Mouse (Mus musculus) neural tube, embryonic 11.5 days (tissue): ENCODE measurements around the gene Ntng1. TPM values are rescaled to one million over a fixed set of nuclear protein-coding genes. Genes with fewer than 3 reads are reported as not detected.

Experiments
- ATAC-seq: fragments of 200-750 bp; cut with Nextera tagmentation; 2 replicates; pipeline ENCODE4 v1.8.0; 2017; ENCODE audit warnings: moderate number of reproducible peaks, mild to moderate bottlenecking, moderate TSS enrichment, moderate library complexity; ENCODE audit not compliant: insufficient read depth, low FRiP score, low TSS enrichment
- DNase-seq: peaks from one replicate; pipeline ENCODE4 v3.0.0-alpha.2; 2015; ENCODE audit warnings: low spot score
- H3K27ac ChIP-seq: fragments of 300-500 bp; sonication (generic); 2 replicates; pipeline ENCODE4 v1.5.1; 2014; ENCODE audit warnings: low read depth, mild to moderate bottlenecking, low read length
- H3K27me3 ChIP-seq: fragments of 300-500 bp; sonication (generic); 2 replicates; pipeline ENCODE4 v1.6.1; 2014; ENCODE audit warnings: mild to moderate bottlenecking, low read length, mixed read lengths; ENCODE audit not compliant: control insufficient read depth, insufficient read depth
- H3K36me3 ChIP-seq: fragments of 300-500 bp; sonication (generic); 2 replicates; pipeline ENCODE4 v1.6.1; 2014; ENCODE audit warnings: mild to moderate bottlenecking, low read length, moderate library complexity, mixed read lengths; ENCODE audit not compliant: control insufficient read depth, insufficient read depth
- H3K4me1 ChIP-seq: fragments of 300-500 bp; sonication (generic); 2 replicates; pipeline ENCODE4 v1.6.1; 2014; ENCODE audit warnings: low read length, mixed read lengths; ENCODE audit not compliant: control insufficient read depth, insufficient read depth
- H3K4me2 ChIP-seq: fragments of 300-500 bp; sonication (generic); 2 replicates; pipeline ENCODE4 v1.6.1; 2014; ENCODE audit warnings: low read depth, mild to moderate bottlenecking, moderate library complexity
- H3K4me3 ChIP-seq: fragments of 300-500 bp; sonication (generic); 2 replicates; pipeline ENCODE4 v1.5.1; 2014; ENCODE audit warnings: low read depth, low read length
- H3K9ac ChIP-seq: fragments of 300-500 bp; sonication (generic); 2 replicates; pipeline ENCODE4 v1.6.1; 2014; ENCODE audit warnings: mild to moderate bottlenecking, low read length
- H3K9me3 ChIP-seq: fragments of 300-500 bp; sonication (generic); 2 replicates; pipeline ENCODE4 v1.6.1; 2016; ENCODE audit warnings: low read length; ENCODE audit not compliant: control insufficient read depth
- WGBS: fragments of 180-500 bp; shearing (Covaris S2); extraction: QIAGEN DNeasy Blood & Tissue Kit; methylation state at CpG from one replicate; pipeline ENCODE4 v1.1.7; 2014; 5-methylcytosine and 5-hydroxymethylcytosine counted together
- polyA plus RNA-seq: library from polyadenylated mRNA; unstranded; fragments of >200 nt; fragmentation: Nextera tagmentation; extraction: Ambion mirVana; gene quantifications from 2 replicates; pipeline ENCODE4 v1.2.1, GENCODE M21; 2014

The Ntng1 gene
- polyA plus RNA-seq, 1 experiment from 2014 or later, result 6.9 TPM

DNA sequence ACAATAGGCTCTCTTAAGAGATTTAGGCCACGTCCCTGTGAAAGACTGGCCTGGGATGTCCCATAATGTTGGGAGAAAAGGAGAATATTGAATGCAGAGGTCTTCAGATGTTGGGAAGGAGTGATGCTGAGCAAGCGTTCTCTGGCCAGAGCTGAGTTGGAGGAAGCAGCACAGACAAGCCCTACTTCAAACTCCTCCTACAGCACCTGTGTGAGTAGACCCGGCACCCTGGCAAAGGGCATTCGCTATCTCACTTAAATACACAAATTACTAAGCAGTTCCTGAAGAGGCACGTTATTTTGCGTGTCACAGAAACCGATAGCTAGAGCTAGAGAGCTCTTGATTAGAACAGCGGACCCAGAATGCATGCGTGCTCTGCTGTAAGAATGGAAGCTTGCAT, 10.7 kb downstream of the Ntng1 start:
- no peak overlapping the region for H3K9ac ChIP-seq
- no peak for ATAC-seq
- no peak overlapping the region for H3K4me2 ChIP-seq
- H3K27ac ChIP-seq, result no peak overlapping the region
- no peaks in the 10 kb centered on the region for H3K9me3 ChIP-seq
- no peaks in the 10 kb centered on the region for H3K27me3 ChIP-seq
- H3K36me3 ChIP-seq, result no peaks in the 10 kb centered on the region
- no peak overlapping the region for H3K4me3 ChIP-seq
- no peak for DNase-seq
- no peaks in the 10 kb centered on the region for H3K4me1 ChIP-seq
- 82% methylated on average over 9 of the region's 9 CpGs for WGBS

DNA sequence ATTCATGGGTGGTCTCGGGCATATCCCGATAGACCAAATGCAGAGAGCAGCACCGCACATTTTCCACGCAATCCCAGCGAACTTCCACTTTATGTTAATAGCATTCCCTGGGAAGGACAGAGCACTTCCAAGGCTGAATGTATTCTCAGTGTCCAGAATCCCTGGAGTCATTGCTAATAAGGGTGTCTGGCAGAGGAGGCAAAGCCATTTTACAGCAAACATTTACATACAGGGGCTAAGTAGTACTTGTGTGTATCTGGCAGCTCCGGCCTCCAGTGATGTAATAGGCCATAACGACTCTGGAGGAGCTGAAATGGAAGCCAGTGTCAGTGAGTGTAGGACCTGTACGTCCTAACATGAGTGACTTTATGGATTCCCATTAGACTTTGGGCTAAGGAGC, 11.5 kb downstream of the Ntng1 start:
- H3K27ac ChIP-seq, result no peak overlapping the region

GRCm38 (mm10) chr3:110131043-110131891, 12.5 kb downstream of the Ntng1 start:
- H3K27ac ChIP-seq, result no peak overlapping the region
- H3K9me3 ChIP-seq, result no peaks in the 10 kb centered on the region
- no peaks in the 10 kb centered on the region for H3K27me3 ChIP-seq
- WGBS, result 66% methylated on average over 18 of the region's 18 CpGs
- DNase-seq, result no peak
- H3K9ac ChIP-seq, result no peak overlapping the region
- no peaks in the 10 kb centered on the region for H3K4me1 ChIP-seq
- ATAC-seq, result no peak
- no peaks in the 10 kb centered on the region for H3K36me3 ChIP-seq
- H3K4me3 ChIP-seq, result no peak overlapping the region
- no peak overlapping the region for H3K4me2 ChIP-seq

More for the DNA sequence above, 11.5 kb downstream of the Ntng1 start:
- ATAC-seq (no peak), DNase-seq (no peak)
- Histone ChIP-seq H3K36me3 (no peaks in the 10 kb centered on the region), H3K9ac (no peak overlapping the region), H3K9me3 (no peaks in the 10 kb centered on the region), H3K4me1 (no peaks in the 10 kb centered on the region), H3K4me2 (no peak overlapping the region), H3K27me3 (no peaks in the 10 kb centered on the region), H3K4me3 (no peak overlapping the region)
- 80% methylated on average over 8 of the region's 8 CpGs for WGBS

GRCm38 (mm10) chr3:110129607-110130006, 14.2 kb downstream of the Ntng1 start:
- Histone ChIP-seq H3K4me3 (no peak overlapping the region), H3K36me3 (no peaks in the 10 kb centered on the region), H3K4me2 (no peak overlapping the region), H3K27me3 (no peaks in the 10 kb centered on the region), H3K27ac (no peak overlapping the region), H3K9ac (no peak overlapping the region), H3K4me1 (no peaks in the 10 kb centered on the region), H3K9me3 (no peaks in the 10 kb centered on the region)
- ATAC-seq, result no peak
- DNase-seq, result no peak
- 64% methylated on average over 6 of the region's 6 CpGs for WGBS

DNA sequence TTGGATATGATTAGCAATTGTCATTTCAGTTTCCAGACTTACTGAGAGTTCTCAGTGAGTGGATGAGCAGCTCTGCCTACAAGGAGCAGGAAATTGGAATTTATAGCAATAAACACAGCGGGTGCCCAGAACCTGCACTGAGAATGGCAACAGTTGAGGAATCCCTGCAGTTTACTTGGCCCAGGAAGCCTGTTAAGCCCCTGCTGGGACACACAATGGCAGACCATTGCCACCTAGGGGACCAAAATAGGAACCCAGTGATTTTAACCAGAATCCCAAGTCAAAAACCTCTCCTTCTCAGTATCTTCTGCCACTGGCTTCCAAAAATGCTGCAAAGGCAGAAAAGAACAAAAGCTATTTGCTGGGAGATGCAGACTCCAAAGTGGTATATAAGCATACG, 37.8 kb downstream of the Ntng1 start:
- DNase-seq (no peak), ATAC-seq (no peak)
- Histone ChIP-seq H3K4me1 (no peaks in the 10 kb centered on the region), H3K4me3 (no peak overlapping the region), H3K27me3 (no peaks in the 10 kb centered on the region), H3K27ac (no peak overlapping the region), H3K9ac (no peak overlapping the region), H3K36me3 (no peaks in the 10 kb centered on the region), H3K4me2 (no peak overlapping the region), H3K9me3 (no peaks in the 10 kb centered on the region)
- 33% methylated on average over 2 of the region's 2 CpGs for WGBS

DNA sequence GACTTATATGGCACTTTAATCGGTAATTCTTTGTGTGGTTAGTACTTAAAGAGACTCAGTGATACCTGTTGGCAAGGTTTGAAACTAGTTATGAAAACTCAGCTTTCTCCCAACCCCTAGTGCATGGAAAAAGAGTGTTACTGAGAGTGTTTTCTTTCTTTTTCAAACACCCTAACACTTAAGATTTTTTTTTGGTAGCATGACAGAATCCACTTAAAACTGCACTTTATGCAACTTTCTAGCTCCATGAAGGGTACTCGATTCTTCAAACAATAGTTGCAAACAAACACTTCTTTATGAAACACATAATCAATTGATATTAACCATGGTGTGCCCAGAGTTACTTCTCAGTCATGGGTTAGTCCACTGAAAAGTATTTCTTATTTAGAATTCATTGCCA, 49.4 kb downstream of the Ntng1 start:
- H3K9me3 ChIP-seq, result no peaks in the 10 kb centered on the region
- DNase-seq, result no peak
- no peak overlapping the region for H3K4me2 ChIP-seq
- H3K36me3 ChIP-seq, result no peaks in the 10 kb centered on the region
- no peak overlapping the region for H3K9ac ChIP-seq
- H3K4me3 ChIP-seq, result no peak overlapping the region
- ATAC-seq, result no peak
- no peaks in the 10 kb centered on the region for H3K4me1 ChIP-seq
- no peaks in the 10 kb centered on the region for H3K27me3 ChIP-seq
- H3K27ac ChIP-seq, result no peak overlapping the region
- 80% methylated on average over 2 of the region's 2 CpGs for WGBS

DNA sequence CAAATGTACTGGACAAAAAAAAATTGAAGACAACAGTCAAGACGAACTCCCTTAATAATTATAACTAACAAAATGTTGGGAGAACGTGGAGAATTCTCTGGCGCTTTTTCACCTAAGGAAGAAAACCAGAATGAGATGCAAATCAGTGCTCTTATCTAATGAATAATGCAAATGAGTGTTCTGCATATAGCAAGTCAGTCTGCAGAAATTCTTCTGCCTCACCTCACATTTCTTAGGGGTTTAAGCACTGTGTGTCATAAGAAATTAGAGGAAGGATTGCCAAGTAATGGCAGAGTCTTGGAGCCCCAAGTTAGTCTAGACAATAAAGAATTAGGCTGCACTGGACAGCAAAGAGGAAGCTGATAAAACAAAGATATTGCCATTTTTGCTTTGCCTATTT, 49.8 kb downstream of the Ntng1 start:
- Histone ChIP-seq H3K4me2 (no peak overlapping the region), H3K4me1 (no peaks in the 10 kb centered on the region), H3K27me3 (no peaks in the 10 kb centered on the region), H3K36me3 (no peaks in the 10 kb centered on the region), H3K27ac (no peak overlapping the region), H3K4me3 (no peak overlapping the region), H3K9ac (no peak overlapping the region), H3K9me3 (no peaks in the 10 kb centered on the region)
- WGBS, result 77% methylated on average over 3 of the region's 3 CpGs
- no peak for DNase-seq
- ATAC-seq, result no peak

DNA sequence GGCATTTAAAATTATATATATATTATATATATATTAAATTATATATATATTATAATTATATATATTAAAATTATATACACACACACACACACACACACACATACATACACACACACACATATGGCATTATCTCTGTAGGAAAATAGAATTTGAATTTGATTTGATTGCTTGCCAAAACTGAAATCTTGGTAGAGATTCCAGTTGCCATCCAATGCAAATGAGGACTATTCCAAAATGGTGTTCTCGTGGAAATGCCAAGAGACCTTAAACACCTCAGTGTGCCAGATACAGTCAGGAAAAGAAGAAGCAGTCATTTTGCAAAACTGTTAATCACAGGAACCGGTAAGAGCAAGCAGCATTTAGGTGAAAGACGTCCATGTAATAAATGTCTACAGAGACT, 51.3 kb downstream of the Ntng1 start:
- Histone ChIP-seq H3K27me3 (no peaks in the 10 kb centered on the region), H3K9me3 (no peaks in the 10 kb centered on the region), H3K27ac (no peak overlapping the region), H3K4me2 (no peak overlapping the region), H3K4me1 (no peaks in the 10 kb centered on the region), H3K36me3 (no peaks in the 10 kb centered on the region), H3K9ac (no peak overlapping the region), H3K4me3 (no peak overlapping the region)
- ATAC-seq (no peak), DNase-seq (no peak)
- 87% methylated on average over 3 of the region's 3 CpGs for WGBS

- Histone ChIP-seq H3K27me3 (no peaks in the 10 kb centered on the region), H3K4me3 (no peak overlapping the region), H3K9ac (no peak overlapping the region), H3K36me3 (no peaks in the 10 kb centered on the region), H3K4me2 (no peak overlapping the region), H3K27ac (no peak overlapping the region), H3K4me1 (no peaks in the 10 kb centered on the region), H3K9me3 (no peaks in the 10 kb centered on the region)
- 91% methylated on average over 6 of the region's 6 CpGs for WGBS
- DNase-seq (no peak), ATAC-seq (no peak)
Measured at GRCm38 (mm10) chr3:110087189-110087588, 56.6 kb downstream of the Ntng1 start.
